Mouse (Mus musculus): Measurements from ENCODE around the gene Sept6. TPM values are rescaled to one million over a fixed set of nuclear protein-coding genes. Genes with fewer than 3 reads are reported as not detected.

Sept6 gene
- polyA plus RNA-seq, 1 experiment: 5.2 TPM

- no peak for DNase-seq (ENCODE audit: low read depth)
Measured at GRCm38 (mm10) chrX:36864609-36865328, 126.8 kb downstream of the Sept6 start.

- DNase-seq (ENCODE audit: low read depth): no peak
Measured at GRCm38 (mm10) chrX:36863766-36864608, 127.6 kb downstream of the Sept6 start.

Other genes with a start within 250 kb of the Sept6 start
- 0.57 TPM in 2 replicates for gene Slc25a43, start 248.1 kb downstream of the Sept6 start, polyA plus RNA-seq (2012; rRNA removed)
- 543 and 651 TPM in 2 replicates for gene Slc25a5, start 196.1 kb downstream of the Sept6 start, polyA plus RNA-seq (2012; rRNA removed)
- gene Ube2a, start 117.9 kb downstream of the Sept6 start, polyA plus RNA-seq (2012; rRNA removed): 27.5 and 34.6 TPM in 2 replicates
- 14.5 and 32.0 TPM in 2 replicates for gene C330007P06Rik, start 117.7 kb downstream of the Sept6 start, polyA plus RNA-seq (2012; rRNA removed)
- gene Nkrf, start 88.9 kb downstream of the Sept6 start, polyA plus RNA-seq (2012; rRNA removed): 1.2 and 1.9 TPM in 2 replicates
- gene Sowahd, start 57.1 kb upstream of the Sept6 start, polyA plus RNA-seq (2012; rRNA removed): 0.08 TPM in 1 of 2 replicates, not detected in the other
- 89.9 and 144 TPM in 2 replicates for gene Rpl39, start 93.6 kb upstream of the Sept6 start, polyA plus RNA-seq (2012; rRNA removed)
- 6.3 and 7.8 TPM in 2 replicates for gene Upf3b, start 118.5 kb upstream of the Sept6 start, polyA plus RNA-seq (2012; rRNA removed)
- gene Nkap, start 135.0 kb upstream of the Sept6 start, polyA plus RNA-seq (2012; rRNA removed): 1.9 and 2.6 TPM in 2 replicates
- gene Akap14, start 177.0 kb upstream of the Sept6 start, polyA plus RNA-seq (2012; rRNA removed): 0.05 and 0.27 TPM in 2 replicates
- 695 and 780 TPM in 2 replicates for gene Ndufa1, start 199.4 kb upstream of the Sept6 start, polyA plus RNA-seq (2012; rRNA removed)
- 2.1 and 2.7 TPM in 2 replicates for gene Rnf113a1, start 199.5 kb upstream of the Sept6 start, polyA plus RNA-seq (2012; rRNA removed)
- gene Gm9, start 219.2 kb upstream of the Sept6 start, polyA plus RNA-seq (2012; rRNA removed): not detected in 2 replicates
- gene Rhox1, start 230.5 kb upstream of the Sept6 start, polyA plus RNA-seq (2012; rRNA removed): not detected in 2 replicates